Mouse (Mus musculus): ENCODE data around the gene Golga2. TPM values are rescaled to one million over a fixed set of nuclear protein-coding genes. Genes with fewer than 3 reads are reported as not detected.
A peak's percentile ranks its signal among the peaks of the same experiment; 100 is the strongest.
"Not testable (repeated sequence)": the region's sequence is repeated elsewhere in the genome, so short reads cannot be mapped to it uniquely, and the experiment has no call there.

Gene Golga2
- total RNA-seq, 2 experiments from 2014 or later, result 56.0 to 62.9 TPM

DNA sequence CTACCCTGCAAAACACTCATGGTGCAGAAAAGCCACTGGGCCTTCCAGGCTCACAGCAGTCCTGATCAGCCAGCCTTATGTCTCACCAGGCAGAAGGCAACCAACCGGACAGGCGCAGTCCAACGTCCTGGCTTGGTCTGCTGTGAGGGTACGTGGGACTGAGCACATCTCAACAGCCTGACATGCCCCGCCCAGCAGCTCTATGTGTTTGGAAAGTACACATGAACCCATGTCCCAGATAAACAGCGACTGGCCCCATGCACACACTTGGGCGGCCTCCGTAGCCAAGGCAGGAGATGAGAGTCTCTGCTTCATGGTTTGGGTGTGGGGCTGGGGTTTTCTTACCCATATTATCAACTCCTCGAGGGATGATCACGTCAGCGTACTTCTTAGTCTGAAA lies 30.9 kb upstream of the Golga2 start:
- no peak for TF ChIP-seq CTCF (IDR thresholded peaks at IDR 0.05)
- DNase-seq, result peak; percentile 18
- H3K27ac ChIP-seq, result no peak overlapping the region
- intact Hi-C loops (cut with DNase I), result no loop called here
- no peak overlapping the region for H3K4me3 ChIP-seq

DNA sequence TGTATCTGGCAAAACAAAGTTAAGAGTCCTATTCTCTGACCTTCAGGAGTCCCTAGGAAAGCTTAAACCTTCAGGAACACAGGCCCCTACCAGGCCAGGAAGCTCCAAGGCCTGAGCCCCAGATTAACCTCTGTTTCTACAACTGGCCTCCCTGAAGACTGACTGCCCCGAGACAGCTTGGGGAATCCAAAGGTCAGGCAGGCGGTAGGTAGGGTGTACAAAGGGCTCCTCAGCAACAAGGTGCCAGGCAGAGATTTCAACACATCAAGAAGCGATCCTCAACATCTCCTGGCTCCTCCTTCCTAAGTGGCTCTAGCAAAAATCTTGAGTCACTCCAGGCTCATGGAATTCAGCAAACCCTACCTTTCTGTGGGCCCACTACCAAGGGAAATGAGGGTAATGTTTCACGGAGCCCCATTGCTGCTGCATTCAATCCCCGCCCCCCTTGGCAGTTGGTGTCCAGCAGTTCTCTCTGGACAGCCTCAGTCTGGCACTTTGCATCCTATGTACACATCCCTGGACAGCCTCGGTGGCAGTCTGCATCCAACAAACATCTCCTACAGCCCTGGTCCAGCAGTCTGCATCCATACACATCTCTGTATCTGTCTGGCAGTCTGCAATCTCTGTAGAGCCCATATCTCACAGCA lies 28.2 kb upstream of the Golga2 start:
- H3K4me3 ChIP-seq, result peak overlapping the region; percentile 84
- intact Hi-C loops (cut with DNase I), result no loop called here

DNA sequence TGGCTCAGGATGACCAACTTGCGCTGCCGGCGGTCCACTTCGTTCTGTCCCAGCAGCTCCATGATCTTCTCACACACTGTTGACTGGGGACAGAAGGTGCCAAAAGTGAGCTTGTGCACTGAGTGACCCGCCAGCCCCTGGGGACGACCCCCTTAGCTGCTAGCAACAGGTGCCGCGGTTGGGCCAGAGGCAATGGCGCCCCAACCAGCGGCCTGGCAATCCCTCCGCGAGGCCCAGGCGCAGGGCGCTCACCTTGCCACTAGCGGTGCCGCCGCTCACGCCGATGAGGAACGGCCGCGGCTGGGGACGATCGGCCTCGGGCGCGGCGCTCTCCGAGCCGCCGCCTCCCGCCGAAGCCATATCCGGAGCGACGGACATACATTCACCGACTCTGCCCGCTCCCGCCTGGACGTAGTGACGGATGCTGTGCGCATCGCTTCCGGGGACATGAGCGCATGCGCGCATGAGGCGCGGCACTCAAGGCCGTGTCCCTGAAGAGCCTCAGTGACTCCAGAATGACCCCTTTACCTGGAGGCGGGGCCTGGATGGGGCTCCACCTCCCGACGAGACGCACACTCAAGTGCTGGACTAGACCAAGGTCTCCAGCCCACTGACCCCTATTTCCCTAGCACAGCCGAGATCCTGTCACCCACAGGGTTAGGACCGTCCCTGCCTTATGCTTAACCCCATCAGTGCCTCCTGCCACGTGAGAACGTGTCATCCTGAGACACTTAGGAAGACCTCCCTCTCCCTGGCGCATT lies 27.3 kb upstream of the Golga2 start, which contains the start of gene Uck1:
Gene Uck1 (minus strand): TSS at position 503 of the 761 bp plus-strand sequence.
- peak; percentile 92 for DNase-seq
- H3K27ac ChIP-seq, result peak within 1 kb of the TSS; percentile 92
- 0 out of 2 replicates have a peak, but pooled peaks have one; percentile 3 for TF ChIP-seq CTCF (IDR thresholded peaks at IDR 0.05)
- intact Hi-C loops (cut with DNase I), result no loop called here
- peak within 1 kb of the TSS; percentile 84 for H3K4me3 ChIP-seq

More for the DNA sequence above, 28.2 kb upstream of the Golga2 start:
- DNase-seq, result peak; percentile 20
- H3K27ac ChIP-seq, result peak overlapping the region; percentile 92
- TF ChIP-seq CTCF (IDR thresholded peaks at IDR 0.05), result no peak

DNA sequence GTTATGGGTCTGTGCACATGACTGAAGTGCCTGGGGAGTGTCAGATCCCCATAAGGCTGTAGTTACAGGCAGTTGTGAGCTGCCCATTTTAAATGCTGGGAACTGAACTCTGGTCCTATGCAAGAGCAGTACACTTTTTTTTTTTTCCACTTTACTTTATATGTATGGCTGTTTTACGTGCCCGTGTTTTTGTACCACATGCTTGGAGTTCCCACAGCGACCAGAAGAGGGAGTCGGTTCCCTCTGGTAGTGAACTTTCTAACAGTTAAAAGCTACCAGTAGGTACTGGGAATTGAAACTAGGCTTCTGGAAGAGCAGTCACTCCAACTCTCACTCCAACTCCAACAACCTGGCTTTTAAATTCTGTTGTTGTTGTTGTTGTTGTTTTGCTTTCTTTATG lies 26.5 kb upstream of the Golga2 start:
- Histone ChIP-seq H3K27ac (peak overlapping the region; percentile 92; the same call in 1 of the 2 replicates), H3K4me3 (no peak overlapping the region)
- DNase-seq, result peak; percentile 42
- peak; percentile 64 for TF ChIP-seq CTCF (IDR thresholded peaks at IDR 0.05)
- intact Hi-C loops (cut with DNase I), result no loop called here

DNA sequence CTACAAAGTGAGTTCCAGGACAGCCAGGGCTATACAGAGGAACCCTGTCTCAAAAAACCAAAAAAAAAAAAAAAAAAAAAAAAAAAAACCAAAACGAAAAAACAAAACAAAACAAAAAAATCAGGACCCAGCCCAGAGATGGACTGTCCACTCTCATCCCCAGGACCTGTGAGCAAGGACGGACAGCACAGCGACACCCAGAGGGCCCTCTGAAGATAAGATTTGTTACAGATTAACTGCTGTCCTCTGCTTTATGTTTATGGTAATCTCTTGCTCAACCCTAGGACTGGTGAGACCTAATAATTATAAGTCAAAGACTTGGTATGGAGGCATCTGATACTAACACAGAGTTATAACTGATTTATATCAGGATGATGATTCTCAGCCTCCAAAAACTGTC lies 11.4 kb upstream of the Golga2 start:
- Histone ChIP-seq H3K27ac (no peak overlapping the region), H3K4me3 (no peak overlapping the region)
- intact Hi-C loops (cut with DNase I), result no loop called here
- DNase-seq, result no peak
- TF ChIP-seq CTCF (IDR thresholded peaks at IDR 0.05), result no peak

DNA sequence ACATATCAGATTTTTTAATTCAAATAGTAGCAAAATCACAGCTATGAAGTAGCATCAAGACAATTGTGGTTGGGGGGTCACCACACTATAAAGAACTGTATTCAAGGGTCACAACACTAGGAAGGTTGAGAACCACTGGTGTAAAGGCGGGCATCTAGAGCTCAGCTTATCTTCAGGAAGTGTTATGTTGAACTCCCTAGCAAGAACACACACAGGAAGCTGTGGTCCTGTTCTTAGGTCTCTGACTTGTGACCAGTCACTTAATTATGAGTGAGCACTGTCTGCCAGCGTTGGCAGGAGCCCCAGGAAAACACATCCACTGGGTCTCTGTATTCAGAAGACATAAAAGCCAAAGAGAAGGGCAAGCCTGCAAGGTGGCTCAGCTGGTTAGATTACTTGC lies 4.9 kb upstream of the Golga2 start:
- H3K4me3 ChIP-seq, result no peak overlapping the region
- DNase-seq, result no peak
- H3K27ac ChIP-seq, result peak overlapping the region; percentile 82
- intact Hi-C loops (cut with DNase I), result no loop called here
- no peak for TF ChIP-seq CTCF (IDR thresholded peaks at IDR 0.05)

DNA sequence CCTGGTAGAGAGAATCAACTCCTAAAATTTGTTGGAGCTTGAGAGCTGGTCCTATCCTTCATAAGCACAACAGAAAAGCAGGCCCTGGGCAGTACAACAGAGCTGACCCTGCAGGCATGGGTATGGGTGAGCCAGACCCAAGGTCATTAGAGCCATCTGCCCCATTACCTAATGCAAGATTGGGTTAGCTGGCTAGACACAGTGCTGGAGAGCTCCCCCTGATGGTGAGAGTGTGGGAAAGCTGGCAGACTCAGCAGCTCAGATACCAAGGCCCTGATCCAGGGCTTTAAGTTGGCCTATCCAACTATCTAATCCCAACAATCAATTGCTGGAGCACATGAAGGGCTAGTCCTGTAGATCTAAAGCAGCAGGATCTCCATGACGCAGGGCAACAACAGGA lies 4.5 kb upstream of the Golga2 start:
- peak; percentile 76 for TF ChIP-seq CTCF (IDR thresholded peaks at IDR 0.05)
- intact Hi-C loops (cut with DNase I), result no loop called here
- Histone ChIP-seq H3K4me3 (no peak overlapping the region), H3K27ac (peak overlapping the region; percentile 82)
- DNase-seq, result peak; percentile 72

DNA sequence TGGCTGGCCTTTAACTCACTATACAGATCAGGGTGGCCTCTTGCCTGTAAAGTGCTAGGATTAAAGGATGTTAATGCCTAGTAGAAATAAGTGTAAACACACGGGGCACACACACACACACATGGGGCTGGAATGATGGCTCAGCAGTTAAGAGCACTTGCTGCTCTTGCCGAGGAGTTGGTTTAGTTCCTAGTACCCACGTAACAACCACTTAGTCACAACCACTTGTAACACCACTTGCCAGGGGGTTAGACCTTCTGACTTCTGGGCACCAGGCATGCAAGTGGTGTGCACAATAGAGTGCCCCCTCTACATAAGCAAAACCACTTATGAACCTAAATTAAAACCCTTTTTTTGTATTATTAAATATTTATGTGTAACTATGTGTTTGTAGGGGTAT lies 3.2 kb upstream of the Golga2 start:
- no peak for TF ChIP-seq CTCF (IDR thresholded peaks at IDR 0.05)
- no peak overlapping the region for H3K4me3 ChIP-seq
- intact Hi-C loops (cut with DNase I), result no loop called here
- DNase-seq, result no peak
- H3K27ac ChIP-seq, result no peak overlapping the region

DNA sequence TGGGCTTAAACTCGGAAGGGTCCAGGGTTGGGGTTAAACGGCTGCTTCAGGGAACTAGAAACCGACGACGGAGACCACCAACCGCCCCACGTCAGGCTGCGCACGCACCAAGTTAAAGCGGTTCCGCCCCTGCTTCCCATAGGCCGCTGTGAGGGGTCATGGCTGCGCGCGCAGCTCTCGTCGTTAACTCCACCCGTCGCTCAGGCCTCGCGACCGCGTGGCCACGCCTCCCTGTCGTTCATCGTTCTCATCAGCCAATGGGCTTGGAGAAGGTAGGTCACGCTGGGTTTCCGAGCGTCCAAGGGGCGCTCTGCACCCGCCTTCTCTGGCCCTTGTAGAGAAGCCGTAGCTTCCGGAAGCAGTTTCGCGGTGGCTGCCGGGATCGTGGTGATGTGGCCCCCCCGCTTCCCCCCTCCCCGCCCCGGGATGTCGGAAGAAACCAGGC lies 761 bp downstream of the Golga2 start, which contains the start of gene Swi5:
Gene Swi5 (minus strand): TSS at position 153 of the 445 bp plus-strand sequence.
- intact Hi-C loops (cut with DNase I), result loop anchor here (5.0 kb wide), 2 partner anchors 136 to 151 kb away; partner anchors contain the start of gene Prrc2b
- no peak for TF ChIP-seq CTCF (IDR thresholded peaks at IDR 0.05)
- peak within 1 kb of the TSS; percentile 71 for H3K4me3 ChIP-seq
- peak; percentile 99 for DNase-seq
- peak within 1 kb of the TSS; percentile 98 for H3K27ac ChIP-seq

DNA sequence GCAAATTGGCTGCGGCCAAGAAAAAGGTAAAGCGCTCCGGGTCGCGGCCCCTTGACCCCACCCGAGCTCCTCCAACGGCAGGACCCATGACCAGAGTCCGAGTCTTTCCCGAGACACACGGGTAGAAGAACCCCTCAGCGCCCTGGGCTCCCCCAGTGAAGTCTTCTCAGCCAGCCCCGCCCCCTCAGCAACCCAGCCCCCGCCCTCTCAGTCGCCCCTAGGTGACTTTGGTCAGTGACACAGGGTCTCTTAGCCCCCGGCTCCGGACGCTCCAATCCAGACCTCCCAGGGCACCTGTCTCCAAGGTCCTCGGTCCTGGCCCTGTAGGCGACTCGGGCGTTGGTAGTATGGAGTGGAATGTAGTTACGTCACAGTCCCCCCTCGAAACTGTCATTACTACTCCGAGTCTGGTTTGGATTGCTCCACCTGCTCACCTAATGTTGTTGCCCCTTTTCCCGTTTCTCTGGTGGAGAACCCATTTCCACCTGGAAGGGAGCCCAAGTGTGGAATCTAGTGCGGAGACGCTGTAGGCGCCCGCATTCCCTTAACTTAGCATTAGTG lies 1.3 kb downstream of the Golga2 start:
- peak overlapping the region; percentile 71 for H3K4me3 ChIP-seq
- intact Hi-C loops (cut with DNase I), result loop anchor here (5.0 kb wide), 2 partner anchors 136 to 151 kb away; partner anchors contain the start of gene Prrc2b
- peak overlapping the region; percentile 98 for H3K27ac ChIP-seq
- DNase-seq, result no peak
- no peak for TF ChIP-seq CTCF (IDR thresholded peaks at IDR 0.05)

DNA sequence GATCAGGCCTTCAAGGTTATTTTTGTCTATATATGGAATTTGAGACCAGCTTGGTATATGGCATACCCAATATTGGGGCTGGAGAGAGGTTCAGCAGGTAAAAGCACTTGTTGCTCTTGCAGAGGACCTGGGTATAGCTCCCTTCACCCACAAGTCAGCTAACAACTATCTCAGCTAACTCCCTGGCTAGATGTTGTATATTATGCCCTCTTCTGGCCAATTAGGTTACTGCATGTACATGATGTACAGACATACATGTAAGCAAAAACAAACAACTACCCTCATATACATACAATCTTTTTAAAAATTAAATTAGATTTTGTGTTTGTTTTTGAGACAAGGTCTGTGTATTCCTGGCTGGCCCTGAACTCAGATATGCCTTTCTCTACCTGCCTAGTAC lies 2.4 kb downstream of the Golga2 start:
- Histone ChIP-seq H3K4me3 (peak overlapping the region; percentile 71), H3K27ac (peak overlapping the region; percentile 98)
- no peak for DNase-seq
- intact Hi-C loops (cut with DNase I), result loop anchor here (5.0 kb wide), 2 partner anchors 137 to 152 kb away; partner anchors contain the start of gene Prrc2b
- TF ChIP-seq CTCF (IDR thresholded peaks at IDR 0.05), result peak; percentile 70

DNA sequence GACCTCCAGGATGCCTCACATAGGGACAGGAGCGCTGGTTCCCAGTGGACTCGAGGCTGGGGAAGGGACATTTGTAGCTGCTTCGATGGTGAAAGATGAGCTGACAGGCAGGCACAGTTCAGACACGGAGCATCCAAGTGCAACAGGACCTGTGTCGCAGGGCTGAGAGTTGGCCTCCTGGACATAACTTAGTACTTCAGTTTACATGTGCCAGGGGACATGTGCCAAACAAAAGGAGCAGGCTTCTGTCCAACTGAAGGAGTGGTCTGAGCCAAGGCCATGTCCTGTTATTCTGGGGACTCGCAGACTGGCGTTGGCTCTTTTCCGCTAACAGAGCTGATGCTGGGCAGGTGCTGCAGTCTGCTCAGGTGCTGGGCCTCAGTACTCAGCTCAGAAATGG lies 7.2 kb downstream of the Golga2 start:
- Histone ChIP-seq H3K4me3 (no peak overlapping the region), H3K27ac (peak overlapping the region; percentile 80)
- peak; percentile 86 for DNase-seq
- intact Hi-C loops (cut with DNase I), result no loop called here
- TF ChIP-seq CTCF (IDR thresholded peaks at IDR 0.05), result no peak

DNA sequence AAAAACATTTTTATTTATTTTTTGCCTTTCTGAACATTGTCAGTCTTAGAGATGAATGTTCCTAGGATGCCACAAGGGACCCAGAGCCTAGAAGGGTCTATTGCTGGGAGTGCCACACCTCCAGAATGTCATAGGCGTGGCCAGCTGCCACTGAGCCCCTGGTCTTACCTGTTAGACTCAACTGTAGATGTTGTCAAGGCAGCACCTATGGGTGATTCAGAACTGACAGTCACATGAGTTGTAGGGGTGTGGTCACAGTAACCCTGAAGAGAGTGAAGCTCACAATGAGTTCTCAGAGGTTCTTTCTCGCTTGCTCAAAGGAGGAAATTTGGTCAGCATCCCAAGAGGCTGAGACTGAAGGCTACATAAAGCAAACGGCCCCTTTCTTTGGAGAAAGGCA lies 8.1 kb downstream of the Golga2 start:
- intact Hi-C loops (cut with DNase I), result no loop called here
- no peak overlapping the region for H3K4me3 ChIP-seq
- no peak overlapping the region for H3K27ac ChIP-seq
- no peak for DNase-seq
- TF ChIP-seq CTCF (IDR thresholded peaks at IDR 0.05), result no peak

DNA sequence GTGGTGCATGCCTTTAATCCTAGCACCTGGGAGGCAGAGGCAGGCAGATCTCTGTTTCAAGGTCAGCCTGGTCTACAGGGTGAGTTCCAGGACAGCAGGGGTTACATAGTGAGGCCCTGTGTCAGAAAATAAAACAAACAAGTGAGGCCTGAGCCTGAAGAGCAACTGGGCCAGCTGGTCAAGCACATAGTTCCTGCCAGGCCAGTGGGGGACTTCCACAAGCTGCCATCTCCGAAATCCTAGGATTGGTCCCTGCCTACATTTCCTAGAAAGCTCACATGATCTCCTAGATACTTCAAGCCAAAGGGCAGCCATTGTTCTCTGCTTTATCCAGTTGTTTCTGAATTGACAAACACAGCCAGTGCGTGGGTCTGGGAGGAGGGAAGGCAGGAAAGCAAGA lies 8.7 kb downstream of the Golga2 start:
- H3K4me3 ChIP-seq; intact Hi-C loops (cut with DNase I); H3K27ac ChIP-seq; DNase-seq: not testable (repeated sequence)

Measured in gastrocnemius, adult 2 months (tissue).